Mouse (Mus musculus) thymus, postnatal 36 days (tissue): ENCODE results near the gene Tbc1d24.
"Not testable (repeated sequence)": the region's sequence is repeated elsewhere in the genome, so short reads cannot be mapped to it uniquely, and the experiment has no call there.

ENCODE experiments used
- DNase-seq, 2 experiments: peaks; one replicate each; pipeline ENCODE4 v3.0.0; 2022; ENCODE audit warnings: mixed read lengths in 2 of 2

Tbc1d24 gene

DNA sequence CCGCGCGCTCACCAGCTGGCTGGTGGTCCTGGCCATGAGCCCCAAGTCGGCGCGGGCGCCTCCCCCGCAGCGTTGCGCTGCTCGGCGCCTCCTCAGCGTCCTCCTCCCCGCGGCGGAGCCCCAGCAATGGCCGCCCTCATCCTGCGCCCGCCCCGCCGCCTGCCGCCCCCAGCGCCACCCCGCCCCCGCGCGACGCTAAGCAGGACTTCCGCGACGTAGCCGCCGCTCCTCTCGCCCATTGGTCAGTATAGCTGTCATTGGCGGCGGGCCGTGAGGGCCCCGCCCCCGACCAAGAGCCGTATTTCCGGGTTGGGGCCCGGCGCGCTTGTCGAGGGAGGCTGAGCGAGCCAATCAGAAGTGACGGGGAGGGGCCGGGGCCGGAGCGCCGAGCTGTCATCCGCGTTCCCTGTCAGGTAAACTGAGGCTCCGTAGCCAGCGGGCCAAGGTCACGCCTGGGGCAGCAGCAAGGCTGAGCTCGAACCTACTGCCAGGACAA lies 63.9 kb downstream of the Tbc1d24 start:
- DNase-seq, result peak; percentile 95 to 98

DNA sequence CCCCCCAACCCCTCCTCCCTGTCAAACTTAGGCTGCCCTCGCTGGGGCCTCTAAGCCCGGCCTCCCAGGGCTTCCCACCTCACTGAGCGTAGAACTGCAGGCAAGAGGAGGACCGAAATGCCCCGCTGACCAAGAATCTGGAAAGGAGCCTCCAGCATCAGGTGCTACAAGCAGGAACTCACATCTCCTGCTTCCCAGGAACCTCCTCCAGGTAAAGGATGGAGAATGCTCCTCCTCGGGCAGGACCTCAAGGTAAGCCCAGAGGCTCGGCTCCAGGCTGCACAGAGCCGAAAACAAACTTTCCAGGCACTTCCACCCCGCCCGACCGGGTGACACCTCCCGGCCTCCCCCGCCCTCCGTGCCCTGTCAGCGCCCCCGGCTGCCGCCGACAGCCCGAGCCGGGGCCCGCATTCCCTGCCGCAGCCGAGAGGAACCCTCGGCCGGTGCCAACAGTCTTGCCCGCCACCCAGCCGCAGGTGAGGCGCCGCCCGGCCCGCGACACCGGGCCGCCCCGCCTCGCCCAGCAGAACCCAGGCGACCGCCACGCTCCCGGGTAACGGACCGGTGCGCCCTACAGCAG lies 64.4 kb downstream of the Tbc1d24 start:
- DNase-seq, result peak in 1 of 2 experiments; percentile 65

DNA sequence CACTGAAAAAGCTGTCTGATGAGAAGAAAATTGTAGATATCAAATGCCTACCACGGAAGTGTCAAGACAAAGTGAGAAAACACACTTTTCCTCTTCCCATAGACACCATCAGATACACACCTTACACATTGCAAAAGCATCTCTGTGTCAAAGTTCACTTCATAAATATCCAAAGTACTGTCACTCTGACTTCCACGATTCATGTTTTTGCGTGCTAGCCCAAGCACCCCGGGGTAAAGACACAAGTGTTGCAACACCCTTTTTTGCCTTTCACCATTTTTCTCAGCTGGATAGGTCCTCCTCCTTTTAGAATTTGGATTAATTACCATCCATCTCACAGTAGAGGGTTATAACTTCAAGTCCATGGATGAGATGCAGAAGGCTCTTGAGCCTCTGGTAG lies 65.4 kb downstream of the Tbc1d24 start:
- no peak for DNase-seq

DNA sequence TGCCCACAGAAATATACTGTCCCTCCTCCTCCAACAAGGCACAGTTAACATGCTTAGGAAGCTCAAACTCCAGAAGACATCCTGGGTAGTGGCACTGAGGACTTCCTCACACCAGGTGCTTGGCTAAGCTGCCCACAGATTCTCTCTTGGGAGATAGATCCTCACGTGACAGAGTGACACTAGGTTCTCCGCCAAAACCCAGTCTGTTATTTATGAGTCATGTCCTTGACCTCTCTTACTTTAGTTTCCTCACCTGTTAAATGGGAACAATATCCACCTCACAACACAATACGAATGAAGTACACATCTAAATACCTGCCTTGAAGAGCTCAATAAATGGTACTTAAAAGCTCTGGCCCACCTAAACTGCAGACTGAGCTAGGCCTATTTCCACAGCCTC lies 66.1 kb downstream of the Tbc1d24 start:
- DNase-seq, result no peak

DNA sequence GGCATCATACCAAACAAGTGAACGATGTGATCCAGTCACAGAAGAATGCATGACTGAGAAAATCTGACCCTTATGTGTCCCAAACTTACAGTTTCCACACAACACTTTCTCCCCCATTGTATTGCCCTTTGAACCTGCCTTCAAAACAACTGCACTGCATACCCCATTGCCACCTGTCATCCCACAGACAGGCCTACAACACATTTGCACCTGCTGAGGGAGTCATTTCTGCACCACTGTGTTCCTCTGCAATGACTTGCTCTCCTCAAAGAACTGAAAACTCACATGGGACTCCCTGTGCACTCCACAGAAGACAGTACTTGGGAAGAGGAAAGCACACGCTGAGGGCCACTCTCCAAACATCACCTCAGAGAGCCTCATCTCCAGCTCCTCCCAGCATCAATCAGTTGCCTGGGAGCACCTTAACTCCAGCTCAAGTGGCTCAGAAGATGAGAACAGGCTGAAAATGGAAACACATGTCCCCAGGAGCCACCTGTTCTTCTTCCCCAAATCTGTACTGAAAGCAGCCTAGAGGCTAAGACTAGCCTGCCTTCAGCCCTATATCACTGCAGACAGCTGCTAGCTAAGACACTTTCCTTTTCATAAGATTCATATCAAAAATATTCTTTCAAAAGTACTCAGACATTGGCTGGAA lies 68.0 kb downstream of the Tbc1d24 start:
- peak; percentile 47 to 68 for DNase-seq

DNA sequence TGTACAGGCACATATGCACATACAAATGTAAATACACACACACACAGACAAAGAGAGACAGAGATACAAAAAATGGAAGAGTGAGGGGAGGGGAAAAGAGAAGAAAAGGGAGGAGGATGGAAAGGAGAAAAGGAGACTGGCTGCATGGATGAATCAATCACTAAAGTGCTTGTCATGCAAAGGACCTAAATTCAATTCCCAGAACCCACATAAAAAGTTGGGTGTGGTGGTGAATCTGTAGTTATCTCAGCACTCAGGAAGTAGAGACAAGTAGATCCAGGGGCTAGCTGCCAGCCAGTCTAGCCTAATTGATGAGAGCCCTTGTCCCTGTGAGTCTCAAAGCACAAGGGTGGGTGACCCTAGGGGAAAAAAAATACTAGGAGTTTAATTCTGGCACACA lies 71.3 kb downstream of the Tbc1d24 start:
- DNase-seq, result no peak

DNA sequence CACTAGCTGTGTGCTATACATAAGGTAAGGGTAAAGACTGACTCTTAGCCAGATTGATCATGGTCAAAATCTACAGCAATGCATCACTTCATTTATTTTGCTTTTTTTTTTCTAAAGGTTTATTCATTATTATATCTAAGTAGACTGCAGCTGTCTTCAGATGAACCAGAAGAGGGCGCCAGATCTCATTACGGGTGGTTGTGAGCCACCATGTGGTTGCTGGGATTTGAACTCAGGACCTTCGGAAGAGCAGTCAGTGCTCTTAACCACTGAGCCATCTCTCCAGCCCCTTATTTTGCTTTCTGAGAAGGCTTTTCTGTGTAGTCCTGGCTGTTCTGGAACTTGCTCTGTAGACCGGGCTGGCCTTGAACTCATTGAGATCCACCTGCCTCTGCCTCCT lies 72.4 kb downstream of the Tbc1d24 start:
- DNase-seq, result not testable (repeated sequence)

DNA sequence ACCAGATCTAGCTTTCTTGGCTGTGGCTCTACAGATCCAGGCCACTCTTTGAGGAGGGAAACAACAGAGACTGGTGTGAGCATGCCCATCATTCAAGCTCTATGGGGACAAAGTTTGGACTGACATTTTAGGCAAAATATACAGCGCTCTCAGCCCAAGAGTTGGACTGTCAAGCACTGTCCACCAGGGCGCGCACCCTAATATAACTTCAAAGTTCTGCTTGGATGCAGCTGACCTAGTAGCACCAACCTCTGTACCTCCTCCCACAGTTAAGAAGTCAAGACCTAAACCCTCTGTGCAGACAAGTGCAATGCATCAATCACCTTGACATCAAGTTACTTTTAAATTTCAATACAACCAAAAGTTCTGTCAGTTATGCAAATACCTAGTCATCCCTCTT lies 73.8 kb downstream of the Tbc1d24 start:
- DNase-seq, result no peak

DNA sequence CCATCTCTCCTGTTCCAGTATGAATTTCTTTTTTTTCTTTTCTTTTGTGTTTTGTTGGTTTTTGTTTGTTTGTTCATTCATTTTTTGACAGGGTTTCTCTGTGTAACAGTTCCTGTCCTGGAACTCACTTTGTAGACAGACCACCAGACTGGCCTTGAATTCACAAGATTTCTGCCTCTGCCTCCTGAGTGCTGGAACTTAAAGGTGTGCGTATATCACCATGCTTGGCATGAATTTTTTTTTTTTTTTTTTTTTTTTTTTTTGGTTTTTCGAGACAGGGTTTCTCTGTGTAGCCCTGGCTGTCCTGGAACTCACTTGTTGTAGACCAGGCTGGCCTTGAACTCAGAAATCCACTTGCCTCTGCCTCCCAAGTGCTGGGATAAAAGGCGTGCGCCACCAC lies 76.1 kb downstream of the Tbc1d24 start:
- DNase-seq, result not testable (repeated sequence)

DNA sequence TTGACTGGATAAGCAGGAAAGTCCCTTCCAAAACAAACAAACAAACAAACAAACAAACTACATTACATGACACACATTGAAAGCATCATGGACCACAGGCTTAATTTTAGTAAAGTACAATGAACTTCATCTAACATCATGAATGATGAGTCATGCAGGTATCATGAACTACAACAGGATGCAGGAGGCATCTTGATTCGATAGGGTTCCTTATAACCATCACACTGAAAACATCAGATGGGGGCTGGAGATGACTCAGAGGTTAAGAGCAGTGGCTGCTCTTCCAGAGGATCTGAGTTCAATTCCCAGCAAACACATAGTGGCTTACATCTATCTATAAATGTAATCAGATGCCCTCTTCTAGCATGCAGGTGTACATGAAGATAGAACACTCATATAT lies 77.8 kb downstream of the Tbc1d24 start:
- DNase-seq, result no peak

DNA sequence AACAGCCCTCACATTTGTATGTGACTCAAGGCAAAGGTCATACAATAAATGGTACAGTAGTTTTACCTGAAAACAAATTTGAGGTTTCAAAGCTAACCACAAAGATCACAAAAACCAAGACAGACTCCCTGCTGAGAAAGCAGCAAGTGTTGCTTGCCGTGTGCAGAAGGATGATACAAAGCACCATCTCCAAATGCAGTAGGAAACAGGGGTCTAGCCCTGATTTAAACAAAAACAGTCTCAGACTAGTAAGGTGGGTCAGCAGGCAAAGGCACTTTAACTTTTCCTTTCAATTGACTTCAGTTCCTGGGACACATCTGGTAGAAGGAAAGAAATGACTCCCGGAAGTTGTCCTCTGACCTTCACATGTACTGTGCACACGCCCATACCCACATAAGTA lies 78.6 kb downstream of the Tbc1d24 start:
- no peak for DNase-seq
